Mouse (Mus musculus) T-cell, adult 2 months (primary cell): ENCODE results near the gene Tceanc2.

Experiments used
- DNase-seq: peaks from one replicate; pipeline ENCODE4 v3.0.0; 2022; ENCODE audit warnings: low spot score

The Tceanc2 gene

GRCm38 (mm10) chr4:107178182-107178829 is 610 bp downstream of the Tceanc2 start, which contains the start of gene Tmem59:
Tmem59 (plus strand) TSS chr4:107178399.
- peak; percentile 97 for DNase-seq

GRCm38 (mm10) chr4:107177506-107177905 is 1.4 kb downstream of the Tceanc2 start:
- DNase-seq: no peak

- no peak for DNase-seq
Observed at GRCm38 (mm10) chr4:107167798-107168197, 11.1 kb downstream of the Tceanc2 start.

GRCm38 (mm10) chr4:107166700-107167099 is 12.2 kb downstream of the Tceanc2 start:
- DNase-seq: no peak

GRCm38 (mm10) chr4:107163756-107164587 is 14.9 kb downstream of the Tceanc2 start:
- DNase-seq: peak; percentile 67

- DNase-seq: no peak
Observed at GRCm38 (mm10) chr4:107163341-107163740, 15.6 kb downstream of the Tceanc2 start.

GRCm38 (mm10) chr4:107160181-107160580 is 18.7 kb downstream of the Tceanc2 start:
- DNase-seq: no peak

GRCm38 (mm10) chr4:107159166-107159773 is 19.6 kb downstream of the Tceanc2 start:
- DNase-seq: no peak

- no peak for DNase-seq
Observed at GRCm38 (mm10) chr4:107156983-107157401, 21.9 kb downstream of the Tceanc2 start.

GRCm38 (mm10) chr4:107152571-107152970 is 26.3 kb downstream of the Tceanc2 start:
- no peak for DNase-seq

- no peak for DNase-seq
Observed at GRCm38 (mm10) chr4:107150991-107151390, 27.9 kb downstream of the Tceanc2 start.

GRCm38 (mm10) chr4:107143511-107143910 is 35.4 kb downstream of the Tceanc2 start:
- no peak for DNase-seq

GRCm38 (mm10) chr4:107139836-107140631 is 38.9 kb downstream of the Tceanc2 start:
- DNase-seq: no peak

GRCm38 (mm10) chr4:107138948-107139835 is 39.7 kb downstream of the Tceanc2 start:
- no peak for DNase-seq

GRCm38 (mm10) chr4:107136531-107136930 is 42.4 kb downstream of the Tceanc2 start:
- no peak for DNase-seq

GRCm38 (mm10) chr4:107135663-107136062 is 43.3 kb downstream of the Tceanc2 start:
- no peak for DNase-seq

GRCm38 (mm10) chr4:107134891-107135290 is 44.0 kb downstream of the Tceanc2 start:
- DNase-seq: no peak

GRCm38 (mm10) chr4:107130534-107130933 is 48.4 kb downstream of the Tceanc2 start:
- no peak for DNase-seq

- DNase-seq: no peak
Observed at GRCm38 (mm10) chr4:107129373-107129772, 49.5 kb downstream of the Tceanc2 start.

GRCm38 (mm10) chr4:107127901-107128669 is 50.8 kb downstream of the Tceanc2 start:
- DNase-seq: no peak
